Mouse (Mus musculus): ENCODE data around the gene Ankrd33b.

The Ankrd33b gene

DNA sequence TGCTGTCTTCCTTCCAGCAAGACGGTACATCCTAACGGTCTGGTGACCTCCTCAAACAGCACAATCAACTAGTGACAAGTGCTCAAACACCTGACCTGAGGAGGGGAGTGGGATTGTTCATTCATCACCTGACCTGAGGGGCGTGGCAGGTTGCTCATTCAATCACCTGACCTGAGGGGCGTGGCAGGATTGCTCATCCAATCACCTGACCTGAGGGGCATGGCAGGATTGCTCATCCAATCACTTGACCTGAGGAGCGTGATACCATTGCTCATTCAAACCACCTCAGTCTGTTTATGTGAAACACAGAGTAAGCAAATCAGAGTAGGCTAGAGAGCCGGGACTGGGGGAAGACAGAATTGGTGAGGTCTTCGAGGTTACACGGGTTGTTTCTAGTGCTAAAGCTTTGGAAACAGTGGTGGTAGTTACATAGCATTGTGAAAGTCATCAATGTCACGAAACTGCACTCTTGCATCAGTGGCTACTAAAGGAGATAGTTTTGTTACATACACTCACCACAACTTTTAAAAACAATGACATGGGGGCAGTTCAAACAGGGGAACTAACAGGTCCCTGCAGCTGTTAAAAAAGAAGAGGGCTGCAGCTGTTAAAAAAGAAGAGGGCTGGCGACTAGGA is 28.8 kb downstream of the Ankrd33b start:
- no peak for DNase-seq (ENCODE audit: low read depth, low spot score)

DNA sequence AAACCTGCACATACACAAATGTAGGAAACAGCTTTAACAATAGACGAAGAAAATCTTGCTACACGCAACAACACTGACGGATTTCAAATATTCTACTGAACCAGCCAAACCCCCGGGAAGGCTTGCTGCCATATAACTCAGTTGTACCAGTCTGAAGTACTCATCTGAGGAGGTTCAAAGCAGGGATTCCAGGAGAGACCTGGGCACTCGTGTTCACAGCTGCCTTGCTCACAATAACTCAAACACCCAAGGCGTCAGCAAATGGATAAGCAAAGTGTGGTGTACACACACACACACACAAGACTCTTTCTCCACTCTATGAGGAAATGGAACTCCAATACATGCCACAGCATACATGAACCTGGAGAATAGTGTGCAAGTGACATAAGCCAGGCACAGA is 29.5 kb downstream of the Ankrd33b start:
- DNase-seq (ENCODE audit: low read depth, low spot score) = no peak

DNA sequence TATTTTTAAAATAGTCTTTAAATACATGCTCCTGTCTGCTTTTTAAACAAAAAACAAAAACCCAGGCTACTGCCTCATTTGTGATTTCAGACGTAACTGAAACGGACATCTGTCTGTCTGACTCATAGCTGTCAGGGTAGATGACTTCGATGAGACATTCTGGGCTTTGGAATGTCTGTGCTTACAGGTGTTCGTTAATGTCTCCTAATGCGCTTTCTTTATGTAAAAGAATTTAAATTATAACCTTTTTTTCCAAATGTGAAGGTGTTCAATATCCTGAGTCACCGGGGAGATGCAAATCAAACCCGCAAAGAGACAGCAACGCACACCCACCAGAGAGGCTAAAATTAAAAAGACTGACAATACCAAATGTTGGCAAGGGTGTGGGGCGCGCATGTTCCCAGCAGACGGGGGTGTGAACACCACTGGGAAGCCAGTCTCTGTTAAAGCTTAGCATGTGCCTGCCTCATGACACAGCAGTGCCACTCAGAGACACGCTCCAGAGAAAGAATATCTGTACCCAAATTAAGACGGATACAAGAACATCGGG is 30.3 kb downstream of the Ankrd33b start:
- peak; percentile 41 for DNase-seq (ENCODE audit: low read depth, low spot score)

DNA sequence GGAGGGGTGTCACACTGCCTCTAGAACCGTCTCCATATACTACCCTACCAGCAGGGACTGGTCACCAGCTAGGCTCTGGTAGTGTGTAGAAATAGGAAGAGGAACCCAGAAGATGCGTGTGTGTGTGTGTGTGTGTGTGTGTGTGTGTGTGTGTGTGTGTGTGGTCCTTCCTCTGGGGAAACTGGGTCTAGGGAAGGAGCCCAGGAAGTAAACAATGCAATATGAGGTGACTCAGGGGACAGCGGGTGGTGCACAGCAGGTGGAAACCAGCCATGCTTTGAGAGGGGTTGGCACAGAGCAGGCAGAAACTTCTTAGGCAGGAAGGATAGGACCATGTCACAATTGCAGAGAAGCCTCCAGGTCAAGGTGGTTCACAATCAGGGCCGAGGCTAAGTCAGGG is 30.8 kb downstream of the Ankrd33b start:
- no peak for DNase-seq (ENCODE audit: low read depth, low spot score)

DNA sequence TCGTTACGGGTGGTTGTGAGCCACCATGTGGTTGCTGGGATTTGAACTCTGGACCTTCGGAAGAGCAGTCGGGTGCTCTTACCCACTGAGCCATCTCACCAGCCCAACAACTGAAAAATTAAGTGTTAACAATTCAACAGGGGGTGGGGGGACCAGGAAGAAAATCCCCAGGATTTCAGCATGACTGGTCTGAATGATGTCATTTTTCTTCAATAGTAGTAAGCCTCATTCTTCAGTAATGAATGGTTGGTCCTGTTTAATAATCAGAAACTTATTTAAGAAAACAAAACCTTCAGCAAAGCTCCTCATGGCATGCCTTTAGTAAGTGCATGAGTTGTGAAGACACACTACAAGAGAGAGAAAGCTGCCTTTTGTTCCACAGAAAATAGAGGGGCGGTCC is 32.7 kb downstream of the Ankrd33b start:
- DNase-seq (ENCODE audit: low read depth, low spot score) = no peak

- no peak for DNase-seq (ENCODE audit: low read depth, low spot score)
Measured at GRCm38 (mm10) chr15:31332541-31333163, 34.9 kb downstream of the Ankrd33b start.

- no peak for DNase-seq (ENCODE audit: low read depth, low spot score)
Measured at GRCm38 (mm10) chr15:31331742-31332141, 35.8 kb downstream of the Ankrd33b start.

GRCm38 (mm10) chr15:31328082-31328614 is 39.4 kb downstream of the Ankrd33b start:
- DNase-seq (ENCODE audit: low read depth, low spot score) = no peak

DNA sequence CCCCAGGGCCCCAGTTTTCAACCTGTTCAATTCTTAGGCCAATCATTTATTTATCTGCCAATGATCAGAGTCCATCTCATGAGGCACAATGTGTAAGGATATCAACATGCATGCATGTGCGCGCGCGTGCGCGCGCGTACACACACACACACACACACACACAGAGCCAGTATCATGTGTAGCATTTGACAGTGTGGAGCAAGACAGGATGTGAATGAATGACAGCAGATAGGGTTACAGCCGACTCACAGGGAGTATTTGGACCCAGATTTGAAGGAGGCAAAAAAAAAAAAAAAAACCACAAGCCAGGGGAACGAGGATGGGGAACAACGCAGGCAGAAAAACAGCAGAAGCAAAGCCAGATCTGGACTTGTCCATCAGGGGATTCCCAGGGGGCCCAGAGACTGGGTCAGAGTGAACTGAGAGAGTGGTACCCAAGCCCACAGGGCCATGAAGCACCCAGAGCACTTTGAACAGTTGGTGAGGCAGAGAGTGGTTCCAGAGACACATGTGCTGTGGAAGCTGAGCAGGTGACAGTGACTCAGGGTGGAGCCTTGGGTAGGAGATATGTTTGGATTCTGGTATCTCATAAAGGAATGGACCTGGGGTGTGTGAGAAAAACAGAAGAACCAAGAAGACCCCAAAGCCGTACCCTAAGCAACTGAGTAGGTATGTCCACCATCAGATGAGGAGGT is 41.7 kb downstream of the Ankrd33b start:
- no peak for DNase-seq (ENCODE audit: low read depth, low spot score)

DNA sequence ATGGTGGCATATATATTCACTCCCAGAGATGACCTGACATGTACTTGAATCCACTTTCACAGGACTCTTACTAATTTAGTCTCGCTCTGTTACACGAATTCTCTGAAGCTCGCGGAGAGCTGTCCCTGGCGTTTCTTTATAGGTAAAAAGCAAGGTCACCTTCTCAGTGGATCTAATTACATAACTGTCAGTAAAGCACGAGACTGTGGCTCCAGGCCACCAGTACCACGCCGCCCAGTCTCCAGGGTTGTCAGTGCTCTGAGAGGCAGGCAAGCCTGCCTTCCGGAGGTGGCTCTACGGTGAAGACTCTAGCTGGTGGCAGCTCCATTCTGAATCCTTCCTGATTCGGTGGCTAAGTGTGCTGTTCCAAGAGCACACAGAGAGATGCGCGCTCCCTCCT is 43.0 kb downstream of the Ankrd33b start:
- no peak for DNase-seq (ENCODE audit: low read depth, low spot score)

- DNase-seq (ENCODE audit: low read depth, low spot score) = no peak
Measured at GRCm38 (mm10) chr15:31323684-31324083, 43.8 kb downstream of the Ankrd33b start.

- DNase-seq (ENCODE audit: low read depth, low spot score) = no peak
Measured at GRCm38 (mm10) chr15:31320598-31321377, 46.7 kb downstream of the Ankrd33b start.

- no peak for DNase-seq (ENCODE audit: low read depth, low spot score)
Measured at GRCm38 (mm10) chr15:31319046-31319445, 48.5 kb downstream of the Ankrd33b start.

- no peak for DNase-seq (ENCODE audit: low read depth, low spot score)
Measured at GRCm38 (mm10) chr15:31318158-31318955, 49.2 kb downstream of the Ankrd33b start.

DNA sequence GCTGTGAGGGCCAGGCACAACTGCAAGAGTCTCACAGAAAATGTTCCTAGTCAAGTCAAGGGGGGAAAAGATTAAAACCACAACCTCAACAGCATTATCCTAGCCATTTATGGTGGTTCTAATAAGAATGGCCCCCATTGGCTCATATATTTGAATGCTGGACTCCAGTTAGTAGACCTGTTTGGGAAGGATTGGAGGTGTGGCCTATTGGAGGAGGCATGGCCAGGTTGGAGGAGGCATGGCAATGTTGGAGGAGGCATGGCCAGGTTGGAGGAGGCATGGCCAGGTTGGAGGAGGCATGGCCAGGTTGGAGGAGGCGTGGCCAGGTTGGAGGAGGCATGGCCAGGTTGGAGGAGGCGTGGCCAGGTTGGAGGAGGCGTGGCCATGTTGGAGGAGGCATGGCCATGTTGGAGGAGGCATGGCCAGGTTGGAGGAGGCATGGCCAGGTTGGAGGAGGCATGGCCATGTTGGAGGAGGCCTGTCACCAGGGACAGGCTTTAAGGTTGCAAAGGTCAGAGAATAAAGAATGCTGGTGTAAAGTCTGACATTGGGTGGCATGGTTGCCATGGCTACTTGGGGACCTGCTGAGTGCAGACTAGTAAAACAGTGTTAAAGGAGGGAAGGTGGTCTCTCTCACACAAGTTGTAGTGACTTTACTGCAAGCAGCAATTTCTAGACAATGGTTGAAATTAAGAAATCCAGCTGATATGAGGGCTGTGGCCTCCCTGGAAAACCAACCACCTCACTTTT is 50.3 kb downstream of the Ankrd33b start:
- no peak for DNase-seq (ENCODE audit: low read depth, low spot score)

GRCm38 (mm10) chr15:31315630-31316231 is 51.8 kb downstream of the Ankrd33b start:
- DNase-seq (ENCODE audit: low read depth, low spot score) = peak; percentile 73

DNA sequence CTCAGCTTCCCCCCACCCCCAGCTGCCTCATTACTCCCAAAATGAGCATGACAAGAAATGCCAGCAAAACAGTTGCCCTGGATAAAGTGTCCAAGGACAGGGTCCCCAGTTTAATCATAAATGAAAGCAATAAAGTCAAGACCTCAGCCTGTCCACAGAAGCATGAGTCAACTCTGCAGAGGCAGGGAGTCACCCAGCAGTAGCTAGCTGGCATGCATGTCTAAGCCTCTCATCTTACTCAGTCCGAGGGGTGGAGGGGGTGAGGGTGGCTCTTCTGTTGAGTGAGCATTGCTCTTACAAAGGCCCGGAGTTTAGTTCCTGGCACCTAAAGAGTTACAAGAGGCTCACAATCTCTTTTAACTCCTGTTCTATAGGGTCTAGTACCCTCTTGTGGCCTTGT is 55.5 kb downstream of the Ankrd33b start:
- no peak for DNase-seq (ENCODE audit: low read depth, low spot score)

- DNase-seq (ENCODE audit: low read depth, low spot score) = no peak
Measured at GRCm38 (mm10) chr15:31309526-31309925, 58.0 kb downstream of the Ankrd33b start.

DNA sequence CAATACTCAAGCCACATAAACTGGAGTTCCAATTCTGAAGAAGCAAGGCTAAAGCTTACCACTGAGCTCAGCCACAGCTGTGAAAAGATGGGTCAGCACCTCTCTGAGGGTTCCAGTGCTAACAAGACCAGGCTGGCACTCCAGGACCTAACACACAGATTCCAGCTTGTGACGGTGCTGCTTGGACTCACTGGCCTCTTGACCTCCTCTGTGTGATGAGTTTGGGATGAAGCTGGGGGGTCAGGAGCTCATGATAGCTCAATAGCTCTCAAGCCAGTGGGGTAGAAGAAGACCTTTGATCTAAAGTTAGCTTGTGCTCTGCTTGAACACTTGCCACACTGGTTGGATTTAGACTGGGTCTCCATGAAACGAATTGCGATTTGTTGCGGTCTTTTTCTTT is 60.8 kb downstream of the Ankrd33b start:
- no peak for DNase-seq (ENCODE audit: low read depth, low spot score)

GRCm38 (mm10) chr15:31305181-31305580 is 62.3 kb downstream of the Ankrd33b start:
- DNase-seq (ENCODE audit: low read depth, low spot score) = no peak

Data from skeletal muscle tissue, adult 2 months (tissue).